Mouse (Mus musculus): ENCODE data around the gene Ift22. TPM values are rescaled to one million over a fixed set of nuclear protein-coding genes. Genes with fewer than 3 reads are reported as not detected.
"Not testable (repeated sequence)": the region's sequence is repeated elsewhere in the genome, so short reads cannot be mapped to it uniquely, and the experiment has no call there.

Ift22 gene
- polyA plus RNA-seq, 1 experiment from 2014 or later, result 60.4 TPM

- Histone ChIP-seq H3K27me3 (no peaks in the 10 kb centered on the region), H3K36me3 (no peaks in the 10 kb centered on the region; the same call in 1 of the 2 replicates), H3K9ac (no peak overlapping the region), H3K4me3 (no peak overlapping the region), H3K27ac (no peak overlapping the region), H3K4me2 (replicated peaks) (no peak overlapping the region), H3K9me3 (no peaks in the 10 kb centered on the region), H3K4me1 (no peaks in the 10 kb centered on the region)
- 85% methylated on average over 5 of the region's 5 CpGs for WGBS
- ATAC-seq (ENCODE audit: low FRiP score, low read depth), result no peak
Measured at GRCm38 (mm10) chr5:136937621-136938020, 29.7 kb downstream of the Ift22 start.

- no peak overlapping the region for H3K27ac ChIP-seq
- no peak overlapping the region for H3K4me2 ChIP-seq (replicated peaks)
- no peak for ATAC-seq (ENCODE audit: low FRiP score, low read depth)
- no peaks in the 10 kb centered on the region for H3K4me1 ChIP-seq
- H3K9me3 ChIP-seq, result no peaks in the 10 kb centered on the region
- H3K36me3 ChIP-seq, result no peaks in the 10 kb centered on the region
- H3K4me3 ChIP-seq, result no peak overlapping the region
- 66% methylated on average over 7 of the region's 7 CpGs for WGBS
- H3K9ac ChIP-seq, result no peak overlapping the region
- no peaks in the 10 kb centered on the region for H3K27me3 ChIP-seq
Measured at GRCm38 (mm10) chr5:136939284-136939683, 31.3 kb downstream of the Ift22 start.

- WGBS, result 82% methylated on average over 6 of the region's 6 CpGs
- not testable (repeated sequence) for H3K36me3 ChIP-seq; H3K27me3 ChIP-seq; H3K9ac ChIP-seq; H3K27ac ChIP-seq; H3K9me3 ChIP-seq; H3K4me3 ChIP-seq; ATAC-seq (ENCODE audit: low FRiP score, low read depth); H3K4me1 ChIP-seq; H3K4me2 ChIP-seq (replicated peaks)
Measured at GRCm38 (mm10) chr5:136940029-136940428, 32.1 kb downstream of the Ift22 start.

- no peaks in the 10 kb centered on the region for H3K4me1 ChIP-seq
- no peak for ATAC-seq (ENCODE audit: low FRiP score, low read depth)
- WGBS, result 87% methylated on average over 12 of the region's 12 CpGs
Measured at GRCm38 (mm10) chr5:136940845-136941560, 33.1 kb downstream of the Ift22 start.

GRCm38 (mm10) chr5:136942781-136943180 is 34.8 kb downstream of the Ift22 start:
- WGBS, result 86% methylated on average over 3 of the region's 3 CpGs
- Histone ChIP-seq H3K36me3 (no peaks in the 10 kb centered on the region), H3K9ac (no peak overlapping the region), H3K4me2 (replicated peaks) (no peak overlapping the region), H3K27me3 (no peaks in the 10 kb centered on the region), H3K4me3 (no peak overlapping the region), H3K9me3 (no peaks in the 10 kb centered on the region), H3K27ac (no peak overlapping the region), H3K4me1 (no peaks in the 10 kb centered on the region)
- no peak for ATAC-seq (ENCODE audit: low FRiP score, low read depth)

More at GRCm38 (mm10) chr5:136940845-136941560, 33.1 kb downstream of the Ift22 start:
- no peak overlapping the region for H3K27ac ChIP-seq
- H3K4me3 ChIP-seq, result no peak overlapping the region
- H3K9me3 ChIP-seq, result no peaks in the 10 kb centered on the region
- H3K4me2 ChIP-seq (replicated peaks), result no peak overlapping the region
- H3K9ac ChIP-seq, result no peak overlapping the region
- H3K27me3 ChIP-seq, result no peaks in the 10 kb centered on the region
- no peaks in the 10 kb centered on the region for H3K36me3 ChIP-seq

GRCm38 (mm10) chr5:136943382-136943781 is 35.4 kb downstream of the Ift22 start:
- H3K9me3 ChIP-seq, result no peaks in the 10 kb centered on the region
- no peak overlapping the region for H3K4me3 ChIP-seq
- H3K27me3 ChIP-seq, result no peaks in the 10 kb centered on the region
- no peak overlapping the region for H3K4me2 ChIP-seq (replicated peaks)
- WGBS, result 83% methylated on average over 2 of the region's 2 CpGs
- no peak overlapping the region for H3K27ac ChIP-seq
- ATAC-seq (ENCODE audit: low FRiP score, low read depth), result no peak
- no peaks in the 10 kb centered on the region for H3K4me1 ChIP-seq
- H3K9ac ChIP-seq, result no peak overlapping the region
- no peaks in the 10 kb centered on the region for H3K36me3 ChIP-seq

- Histone ChIP-seq H3K27me3 (no peaks in the 10 kb centered on the region), H3K36me3 (no peaks in the 10 kb centered on the region), H3K9me3 (no peaks in the 10 kb centered on the region), H3K27ac (no peak overlapping the region), H3K4me3 (no peak overlapping the region), H3K4me1 (no peaks in the 10 kb centered on the region), H3K9ac (no peak overlapping the region), H3K4me2 (replicated peaks) (no peak overlapping the region)
- 79% methylated on average over 12 of the region's 12 CpGs for WGBS
- no peak for ATAC-seq (ENCODE audit: low FRiP score, low read depth)
Measured at GRCm38 (mm10) chr5:136945084-136945483, 37.1 kb downstream of the Ift22 start.

- Histone ChIP-seq H3K4me1 (no peaks in the 10 kb centered on the region; the same call in 1 of the 2 replicates), H3K9ac (no peak overlapping the region), H3K4me3 (no peak overlapping the region), H3K27ac (no peak overlapping the region), H3K36me3 (no peaks in the 10 kb centered on the region), H3K27me3 (no peaks in the 10 kb centered on the region), H3K4me2 (replicated peaks) (no peak overlapping the region), H3K9me3 (no peaks in the 10 kb centered on the region)
- ATAC-seq (ENCODE audit: low FRiP score, low read depth), result no peak
Measured at GRCm38 (mm10) chr5:136947874-136948273, 39.9 kb downstream of the Ift22 start.

GRCm38 (mm10) chr5:136949551-136950336 is 41.8 kb downstream of the Ift22 start:
- not testable (repeated sequence) for H3K4me3 ChIP-seq; H3K27ac ChIP-seq; H3K36me3 ChIP-seq; ATAC-seq (ENCODE audit: low FRiP score, low read depth); H3K27me3 ChIP-seq; H3K9me3 ChIP-seq; H3K4me2 ChIP-seq (replicated peaks); H3K9ac ChIP-seq
- peaks cover 11% of the 10 kb centered on the region for H3K4me1 ChIP-seq
- WGBS, result 85% methylated on average over 14 of the region's 14 CpGs

- Histone ChIP-seq H3K4me2 (replicated peaks) (no peak overlapping the region), H3K27ac (no peak overlapping the region), H3K4me3 (no peak overlapping the region), H3K4me1 (peaks cover 14% of the 10 kb centered on the region), H3K9ac (no peak overlapping the region), H3K27me3 (no peaks in the 10 kb centered on the region), H3K9me3 (no peaks in the 10 kb centered on the region), H3K36me3 (no peaks in the 10 kb centered on the region; the same call in 1 of the 2 replicates)
- 89% methylated on average over 6 of the region's 6 CpGs for WGBS
- ATAC-seq (ENCODE audit: low FRiP score, low read depth), result no peak
Measured at GRCm38 (mm10) chr5:136950521-136950920, 42.6 kb downstream of the Ift22 start.

GRCm38 (mm10) chr5:136952153-136952552 is 44.2 kb downstream of the Ift22 start:
- H3K4me1 ChIP-seq, result peaks cover 14% of the 10 kb centered on the region
- no peaks in the 10 kb centered on the region for H3K27me3 ChIP-seq
- H3K4me2 ChIP-seq (replicated peaks), result peak overlapping the region; percentile 75
- H3K27ac ChIP-seq, result no peak overlapping the region
- 80% methylated on average over 4 of the region's 4 CpGs for WGBS
- H3K9me3 ChIP-seq, result no peaks in the 10 kb centered on the region
- no peak for ATAC-seq (ENCODE audit: low FRiP score, low read depth)
- no peak overlapping the region for H3K9ac ChIP-seq
- no peak overlapping the region for H3K4me3 ChIP-seq
- peaks cover 3% of the 10 kb centered on the region; the same call in 1 of the 2 replicates for H3K36me3 ChIP-seq

- Histone ChIP-seq H3K4me3 (peak within 1 kb of the TSS; percentile 65), H3K4me1 (peaks cover 14% of the 10 kb centered on the region), H3K27ac (peak within 1 kb of the TSS; percentile 12), H3K4me2 (replicated peaks) (peak within 1 kb of the TSS; percentile 75), H3K9ac (peak within 1 kb of the TSS; percentile 77), H3K27me3 (no peaks in the 10 kb centered on the region), H3K36me3 (peaks cover 10% of the 10 kb centered on the region), H3K9me3 (no peaks in the 10 kb centered on the region)
- ATAC-seq (ENCODE audit: low FRiP score, low read depth), result peak; percentile 99
- WGBS, result under 1% methylated on average over 23 of the region's 23 CpGs
Measured at GRCm38 (mm10) chr5:136953015-136953414, 45.1 kb downstream of the Ift22 start, which contains the start of gene Fis1. Gene Fis1 (plus strand): TSS chr5:136953275.
